Mouse (Mus musculus) kidney, embryonic 16.5 days (tissue): ENCODE measurements at regions not wholly inside any gene's neighbourhood (a gene's known extent, or its start where the extent isn't known, plus 50 kb on each side); places are given as distances from the start of the nearest gene placed in this dataset.

ENCODE experiments used
- ATAC-seq: fragments of 200-750 bp; cut with Nextera tagmentation; 2 replicates; pipeline ENCODE4 v1.8.0; 2017; ENCODE audit warnings: moderate TSS enrichment; ENCODE audit not compliant: low FRiP score, low TSS enrichment
- H3K27ac ChIP-seq: fragments of 300-500 bp; sonication (generic); 2 replicates; pipeline ENCODE4 v1.5.1; 2014; ENCODE audit warnings: low read length
- H3K27me3 ChIP-seq: fragments of 300-500 bp; sonication (generic); 2 replicates; pipeline ENCODE4 v1.6.1; 2014; ENCODE audit warnings: low read length, control low read depth, mixed read lengths; ENCODE audit not compliant: insufficient read depth
- H3K36me3 ChIP-seq: fragments of 300-500 bp; sonication (generic); 2 replicates; pipeline ENCODE4 v1.6.1; 2014; ENCODE audit warnings: low read length, control low read depth, mixed read lengths; ENCODE audit not compliant: insufficient read depth
- H3K4me1 ChIP-seq: fragments of 300-500 bp; sonication (generic); 2 replicates; pipeline ENCODE4 v1.6.1; 2014; ENCODE audit warnings: low read length, control low read depth, mixed read lengths; ENCODE audit not compliant: insufficient read depth
- H3K4me2 ChIP-seq: fragments of 300-500 bp; sonication (generic); replicated peaks from 2 replicates; pipeline ENCODE4 v1.6.1; 2014; ENCODE audit warnings: low read depth, low read length
- H3K4me3 ChIP-seq: fragments of 300-500 bp; sonication (generic); 2 replicates; pipeline ENCODE4 v1.5.1; 2014; ENCODE audit warnings: mild to moderate bottlenecking, low read length
- H3K9ac ChIP-seq: fragments of 300-500 bp; sonication (generic); replicated peaks from 2 replicates; pipeline ENCODE4 v1.6.1; 2014; ENCODE audit warnings: low read length
- H3K9me3 ChIP-seq: fragments of 300-500 bp; sonication (generic); 2 replicates; pipeline ENCODE4 v1.6.1; 2016; ENCODE audit warnings: low read length, control low read depth
- WGBS: fragments of 180-500 bp; shearing (Covaris S2); extraction: QIAGEN DNeasy Blood & Tissue Kit; methylation state at CpG from one replicate; pipeline ENCODE4 v1.1.7; 2014; 5-methylcytosine and 5-hydroxymethylcytosine counted together

DNA sequence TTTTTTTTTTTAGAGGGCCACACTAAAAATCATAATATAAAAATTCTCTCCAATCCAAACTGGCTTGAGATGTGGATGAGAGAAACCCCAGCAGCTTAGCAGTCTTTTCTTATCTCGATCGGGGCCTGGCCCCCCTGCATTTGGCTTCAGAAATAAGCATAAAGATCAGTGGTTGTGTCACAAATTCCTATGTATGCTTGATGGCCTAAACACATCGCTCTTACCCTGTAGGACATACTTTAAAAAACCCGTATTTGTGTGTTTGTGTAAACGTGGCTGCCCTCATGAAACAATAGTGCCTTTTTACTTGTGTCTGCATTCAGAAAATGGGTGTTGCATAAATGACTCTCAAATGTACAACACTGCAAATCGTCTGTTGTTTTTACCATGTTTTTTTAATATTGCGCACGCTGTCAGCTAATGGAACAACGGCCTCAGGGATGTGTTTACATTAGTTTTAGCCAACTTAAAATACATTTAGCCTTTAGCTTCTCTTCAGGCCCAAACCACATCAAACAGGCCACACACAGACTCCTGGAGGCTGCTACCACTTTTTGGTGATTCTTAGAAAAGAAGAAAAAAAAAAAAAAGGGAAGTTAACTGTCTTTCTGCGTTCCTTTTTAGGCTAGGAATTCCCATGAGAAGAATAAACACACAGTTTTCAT is 226.7 kb downstream of the Etnk1 start:
- Histone ChIP-seq H3K4me3 (no peak overlapping the region), H3K27me3 (no peaks in the 10 kb centered on the region), H3K9me3 (no peaks in the 10 kb centered on the region), H3K4me2 (no peak overlapping the region), H3K9ac (no peak overlapping the region), H3K4me1 (no peaks in the 10 kb centered on the region), H3K36me3 (no peaks in the 10 kb centered on the region), H3K27ac (no peak overlapping the region)
- ATAC-seq, result no peak
- 66% methylated on average over 10 of the region's 10 CpGs for WGBS

DNA sequence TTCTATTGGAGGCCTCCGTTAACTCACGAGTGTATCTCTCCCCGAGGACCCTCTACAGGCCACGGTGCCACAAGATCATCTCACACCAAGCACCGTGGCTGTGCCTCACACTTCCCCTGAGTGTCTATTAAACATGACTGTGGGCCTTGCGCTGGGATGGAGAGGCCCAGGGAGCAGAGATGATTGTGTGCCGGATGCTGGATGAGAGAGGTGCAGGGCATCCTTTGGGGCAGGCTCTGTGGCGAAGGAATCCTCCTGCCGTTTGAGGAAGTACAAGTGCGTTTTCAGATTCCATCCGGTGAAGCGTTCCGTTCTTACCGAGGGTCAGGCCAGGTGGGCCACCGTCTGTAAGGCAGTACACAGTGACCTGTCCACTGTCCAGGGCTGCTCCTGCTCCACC is 227.4 kb downstream of the Etnk1 start:
- WGBS, result 78% methylated on average over 15 of the region's 15 CpGs
- Histone ChIP-seq H3K27ac (no peak overlapping the region), H3K27me3 (no peaks in the 10 kb centered on the region), H3K36me3 (no peaks in the 10 kb centered on the region), H3K4me3 (no peak overlapping the region), H3K4me2 (no peak overlapping the region), H3K9ac (no peak overlapping the region), H3K4me1 (no peaks in the 10 kb centered on the region), H3K9me3 (no peaks in the 10 kb centered on the region)
- ATAC-seq, result no peak

DNA sequence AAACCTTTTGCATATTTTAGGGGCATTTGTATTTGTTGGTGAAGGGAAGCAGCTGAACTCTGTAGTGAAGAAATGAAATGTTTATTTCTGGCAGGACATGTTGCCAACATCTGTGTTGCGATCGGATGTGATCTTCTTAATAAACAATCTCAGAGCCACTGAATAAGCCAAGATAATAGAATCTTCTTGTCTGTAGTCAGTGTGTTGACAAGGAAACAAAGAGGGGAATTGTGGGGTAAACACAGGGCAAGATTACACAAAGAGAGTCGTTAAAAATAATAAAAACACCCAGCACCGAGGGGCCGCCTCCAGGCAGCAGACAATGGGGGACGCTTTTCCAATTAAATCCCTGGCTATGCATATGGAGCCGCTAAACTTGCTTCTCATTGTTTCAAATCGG is 234.4 kb downstream of the Etnk1 start:
- Histone ChIP-seq H3K27ac (no peak overlapping the region), H3K9me3 (no peaks in the 10 kb centered on the region), H3K9ac (no peak overlapping the region), H3K4me2 (no peak overlapping the region), H3K36me3 (no peaks in the 10 kb centered on the region), H3K4me3 (no peak overlapping the region), H3K27me3 (no peaks in the 10 kb centered on the region), H3K4me1 (no peaks in the 10 kb centered on the region)
- ATAC-seq, result no peak
- WGBS, result 61% methylated on average over 8 of the region's 8 CpGs

DNA sequence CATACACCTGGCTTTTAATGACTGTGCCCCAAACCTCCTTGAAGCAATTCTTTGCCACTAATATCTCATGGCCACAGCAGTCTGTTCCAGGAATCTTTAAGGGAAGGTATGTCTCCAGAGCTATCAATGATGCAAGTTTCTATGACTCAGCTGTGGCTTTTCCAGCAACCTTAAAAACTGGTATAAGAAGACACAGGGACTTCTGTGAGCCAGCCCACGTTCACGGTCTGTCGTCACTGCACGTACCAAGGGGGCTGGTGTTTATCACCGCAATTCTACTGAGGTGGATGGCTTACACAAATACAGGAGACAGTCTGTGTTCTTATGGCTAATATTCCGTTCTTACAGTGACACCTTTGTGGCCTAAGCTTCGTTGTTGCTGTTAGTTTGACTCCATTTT is 234.9 kb downstream of the Etnk1 start:
- Histone ChIP-seq H3K4me2 (no peak overlapping the region), H3K9me3 (no peaks in the 10 kb centered on the region), H3K4me3 (no peak overlapping the region), H3K36me3 (no peaks in the 10 kb centered on the region), H3K9ac (no peak overlapping the region), H3K27me3 (no peaks in the 10 kb centered on the region), H3K27ac (no peak overlapping the region), H3K4me1 (no peaks in the 10 kb centered on the region)
- no peak for ATAC-seq
- 79% methylated on average over 7 of the region's 7 CpGs for WGBS

DNA sequence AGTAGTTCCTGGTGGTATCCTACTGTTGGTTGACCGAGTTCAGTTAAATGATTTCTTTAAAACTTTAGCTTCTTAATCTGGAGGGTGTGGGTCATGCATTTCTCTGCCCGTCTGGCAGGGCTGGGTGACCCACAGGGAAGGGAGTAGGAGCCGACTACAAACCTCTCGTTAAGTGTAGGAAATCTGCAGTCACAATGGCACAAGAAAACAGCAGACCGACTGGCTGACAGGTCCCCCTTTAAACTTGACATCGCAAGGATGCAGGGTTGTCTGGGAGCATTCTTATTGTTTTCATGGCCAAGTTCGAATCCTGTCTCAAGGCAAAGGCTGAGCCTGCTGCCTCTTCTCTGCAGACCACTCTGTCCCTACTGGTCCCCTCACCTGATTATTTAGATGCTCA is 235.7 kb downstream of the Etnk1 start:
- Histone ChIP-seq H3K27ac (no peak overlapping the region), H3K27me3 (no peaks in the 10 kb centered on the region), H3K9ac (no peak overlapping the region), H3K4me1 (no peaks in the 10 kb centered on the region), H3K4me3 (no peak overlapping the region), H3K9me3 (no peaks in the 10 kb centered on the region), H3K4me2 (no peak overlapping the region), H3K36me3 (no peaks in the 10 kb centered on the region)
- WGBS, result 72% methylated on average over 7 of the region's 7 CpGs
- no peak for ATAC-seq

DNA sequence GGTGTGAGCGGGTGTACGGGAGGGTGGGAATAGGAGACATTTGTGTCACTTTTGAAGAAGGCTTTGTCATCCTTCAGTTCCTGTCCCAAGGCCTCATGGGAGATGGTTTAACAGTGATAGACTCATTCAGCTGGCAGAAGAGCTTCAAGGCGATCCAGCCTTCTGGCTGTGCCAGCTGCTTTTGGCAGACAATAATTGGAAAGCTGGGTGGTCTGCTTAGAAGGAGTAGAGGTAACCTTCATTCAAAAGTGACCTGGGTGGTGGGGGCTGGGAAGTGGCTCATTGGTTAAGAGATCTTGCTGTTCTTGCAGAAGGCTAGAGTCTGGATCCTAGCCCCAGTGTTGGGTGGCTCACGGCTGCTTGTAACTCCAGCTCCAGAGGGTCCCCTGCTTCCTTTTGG is 237.5 kb downstream of the Etnk1 start:
- no peaks in the 10 kb centered on the region for H3K9me3 ChIP-seq
- ATAC-seq, result no peak
- H3K27ac ChIP-seq, result no peak overlapping the region
- H3K4me2 ChIP-seq, result no peak overlapping the region
- no peaks in the 10 kb centered on the region for H3K36me3 ChIP-seq
- no peak overlapping the region for H3K4me3 ChIP-seq
- 91% methylated on average over 4 of the region's 4 CpGs for WGBS
- H3K4me1 ChIP-seq, result no peaks in the 10 kb centered on the region
- no peaks in the 10 kb centered on the region for H3K27me3 ChIP-seq
- H3K9ac ChIP-seq, result no peak overlapping the region

DNA sequence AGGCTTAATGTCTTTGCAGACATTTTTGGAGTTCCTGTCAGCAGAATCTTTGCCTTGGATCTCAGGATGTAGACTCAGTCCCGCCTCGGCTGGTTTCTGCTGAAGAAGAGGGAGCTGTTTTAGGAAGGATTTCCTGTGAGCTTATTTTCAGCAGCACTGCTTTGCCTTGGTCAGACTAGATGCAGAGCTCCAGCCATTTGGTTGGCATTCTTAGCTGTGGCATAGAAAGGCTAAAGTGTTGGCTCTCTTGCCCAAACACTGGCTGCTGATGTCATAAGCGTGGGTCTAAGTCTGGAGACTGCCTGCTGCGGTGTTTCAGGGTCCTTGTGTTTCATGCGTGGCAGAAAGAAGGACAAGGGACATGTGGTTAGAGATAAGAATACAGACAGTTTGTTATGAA is 245.0 kb downstream of the Etnk1 start:
- H3K4me1 ChIP-seq, result no peaks in the 10 kb centered on the region
- no peaks in the 10 kb centered on the region for H3K36me3 ChIP-seq
- H3K27me3 ChIP-seq, result no peaks in the 10 kb centered on the region
- no peak overlapping the region for H3K27ac ChIP-seq
- no peaks in the 10 kb centered on the region for H3K9me3 ChIP-seq
- H3K4me3 ChIP-seq, result no peak overlapping the region
- H3K9ac ChIP-seq, result no peak overlapping the region
- ATAC-seq, result no peak
- WGBS, result 79% methylated on average over 5 of the region's 5 CpGs
- no peak overlapping the region for H3K4me2 ChIP-seq

DNA sequence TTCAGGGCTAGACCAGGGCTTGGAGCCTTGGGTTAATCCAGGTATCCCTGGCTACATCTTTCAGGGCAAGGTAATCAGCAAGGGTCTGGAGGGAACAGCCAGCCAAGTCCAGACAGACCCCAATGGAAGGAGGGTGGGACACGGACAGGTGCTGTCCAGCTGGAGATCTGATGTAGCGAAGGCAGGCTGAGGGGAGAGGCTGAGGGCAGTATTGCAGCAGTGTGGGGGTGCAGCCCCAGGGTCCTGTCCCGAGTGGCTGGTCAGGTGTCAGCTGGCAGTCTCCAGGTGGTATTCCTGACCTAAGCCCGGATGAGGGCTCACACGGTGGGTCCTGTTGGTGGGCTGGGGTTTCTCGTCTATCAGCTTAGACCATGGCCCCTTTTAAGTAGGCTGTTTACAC is 245.7 kb downstream of the Etnk1 start:
- Histone ChIP-seq H3K4me3 (no peak overlapping the region), H3K4me2 (no peak overlapping the region), H3K27me3 (no peaks in the 10 kb centered on the region), H3K9me3 (no peaks in the 10 kb centered on the region), H3K27ac (no peak overlapping the region), H3K9ac (no peak overlapping the region), H3K4me1 (no peaks in the 10 kb centered on the region), H3K36me3 (no peaks in the 10 kb centered on the region)
- WGBS, result 90% methylated on average over 6 of the region's 6 CpGs
- no peak for ATAC-seq

DNA sequence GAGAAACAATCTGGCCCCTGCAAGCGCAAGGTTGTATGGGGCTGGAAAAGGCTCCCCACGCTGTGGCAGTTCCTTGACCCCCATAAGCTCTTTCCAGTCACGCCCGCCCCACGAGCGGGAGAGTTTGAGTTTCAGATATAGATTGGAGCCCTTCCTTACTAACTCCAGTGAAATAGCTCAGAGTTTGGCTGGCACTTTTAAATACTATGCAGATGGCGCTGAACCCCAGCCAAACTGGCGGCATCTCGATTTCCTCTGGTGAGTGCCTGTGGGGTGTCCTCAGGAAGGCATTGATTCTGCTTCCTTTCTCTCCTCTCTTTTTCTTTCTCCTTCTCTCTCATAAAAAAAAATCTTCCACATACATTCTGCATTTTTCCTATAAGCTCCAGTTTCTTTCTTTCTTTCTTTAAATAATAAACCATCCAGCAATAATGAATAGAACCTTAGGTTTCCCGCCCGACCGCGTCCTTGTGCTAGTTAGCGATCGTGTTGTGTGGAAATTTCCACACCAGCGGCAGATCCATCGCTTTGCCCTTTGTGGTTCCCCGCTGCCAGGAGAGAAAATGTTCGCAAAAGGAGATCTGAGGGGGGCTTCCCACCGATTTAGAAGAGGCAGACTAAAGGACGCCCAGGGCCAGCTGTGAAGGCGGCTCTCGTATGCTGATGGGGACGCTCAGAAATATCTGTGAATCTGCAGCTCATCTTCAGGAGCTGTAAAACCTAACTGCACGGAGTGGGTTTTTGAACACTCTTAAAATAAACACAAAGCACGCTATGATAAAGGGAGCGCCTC is 247.8 kb downstream of the Etnk1 start:
- no peak for ATAC-seq
- WGBS, result 88% methylated on average over 27 of the region's 27 CpGs
- Histone ChIP-seq H3K9ac (no peak overlapping the region), H3K4me1 (no peaks in the 10 kb centered on the region), H3K4me3 (no peak overlapping the region), H3K4me2 (no peak overlapping the region), H3K36me3 (no peaks in the 10 kb centered on the region), H3K27me3 (no peaks in the 10 kb centered on the region), H3K27ac (no peak overlapping the region), H3K9me3 (no peaks in the 10 kb centered on the region)

DNA sequence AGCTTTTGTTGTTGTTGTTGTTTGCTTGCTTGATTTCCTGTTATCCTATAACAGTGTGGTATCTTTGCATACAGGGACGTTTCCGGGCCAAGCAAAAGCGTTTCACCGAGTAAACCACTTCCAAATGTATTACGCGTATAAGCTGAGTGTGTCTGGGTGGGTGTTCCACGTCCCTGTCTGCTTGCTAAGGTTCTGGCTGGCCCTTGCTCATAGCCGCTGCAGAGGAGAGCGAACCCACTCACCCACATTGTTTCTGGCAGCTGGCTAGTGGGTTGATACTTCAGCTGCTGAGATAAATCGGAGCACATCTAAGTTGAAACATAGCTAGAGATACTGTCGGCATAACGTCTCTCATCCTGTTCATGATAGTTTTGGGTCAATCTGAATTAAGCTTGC is 248.4 kb downstream of the Etnk1 start:
- 91% methylated on average over 12 of the region's 12 CpGs for WGBS
- no peak for ATAC-seq

More for the DNA sequence above, 248.4 kb downstream of the Etnk1 start:
- Histone ChIP-seq H3K27me3 (no peaks in the 10 kb centered on the region), H3K36me3 (no peaks in the 10 kb centered on the region), H3K9me3 (no peaks in the 10 kb centered on the region), H3K27ac (no peak overlapping the region), H3K4me2 (no peak overlapping the region), H3K4me1 (no peaks in the 10 kb centered on the region), H3K4me3 (no peak overlapping the region), H3K9ac (no peak overlapping the region)
